Mouse (Mus musculus): ENCODE measurements around the gene Zfp799. TPM values are rescaled to one million over a fixed set of nuclear protein-coding genes. Genes with fewer than 3 reads are reported as not detected.
A peak's percentile ranks its signal among the peaks of the same experiment; 100 is the strongest.

Gene Zfp799
- polyA plus RNA-seq, 1 experiment from 2014 or later: 14.0 TPM

GRCm38 (mm10) chr17:32830418-32830782 lies 339 bp upstream of the Zfp799 start:
- no peak overlapping the region for H3K27ac ChIP-seq
- 30% methylated on average over 3 of the region's 3 CpGs for WGBS

DNA sequence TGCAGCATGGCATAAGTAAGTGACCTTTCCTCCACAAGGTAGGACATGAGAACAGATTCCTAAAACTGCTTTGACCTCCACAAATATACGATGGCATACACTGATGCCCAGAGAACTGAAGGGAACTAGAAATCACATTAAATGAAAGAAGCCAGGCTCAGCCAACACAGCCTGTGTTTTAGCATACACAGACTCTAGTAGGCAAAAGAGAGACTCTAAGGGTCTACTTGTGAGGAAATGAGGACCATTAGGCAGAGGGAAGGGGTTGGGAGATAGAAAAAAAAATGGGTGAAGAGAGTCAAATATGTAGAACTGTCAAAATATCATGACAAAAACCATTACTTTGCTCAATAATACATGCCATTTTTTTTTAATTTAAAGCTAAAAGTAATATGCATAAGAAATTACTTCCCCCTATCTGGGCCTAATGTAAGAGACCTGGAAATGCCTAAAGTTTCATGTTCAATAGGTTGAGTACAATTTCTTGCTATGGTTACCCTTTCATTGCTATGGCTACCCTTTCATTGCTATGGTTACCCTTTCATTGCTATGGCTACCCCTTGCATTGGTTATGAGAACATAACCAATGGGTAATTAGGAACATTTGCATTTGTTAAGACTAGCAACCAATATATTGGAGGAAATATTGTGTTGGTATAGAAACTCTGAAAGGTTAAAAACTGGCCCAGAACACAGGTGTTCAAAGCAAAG lies 13.8 kb downstream of the Zfp799 start:
- Histone ChIP-seq H3K27me3 (no peaks in the 10 kb centered on the region), H3K4me2 (no peak overlapping the region), H3K4me3 (no peak overlapping the region), H3K36me3 (peaks cover 44% of the 10 kb centered on the region), H3K27ac (no peak overlapping the region), H3K4me1 (no peaks in the 10 kb centered on the region), H3K9ac (no peak overlapping the region), H3K9me3 (no peaks in the 10 kb centered on the region)
- 97% methylated on average over 1 of the region's 1 CpGs for WGBS
- ATAC-seq (ENCODE audit: insufficient number of reproducible peaks, low FRiP score, low TSS enrichment, low read depth): no peak

More at GRCm38 (mm10) chr17:32830418-32830782, 339 bp upstream of the Zfp799 start:
- Histone ChIP-seq H3K27me3 (no peaks in the 10 kb centered on the region), H3K36me3 (peaks cover 12% of the 10 kb centered on the region), H3K4me3 (peak overlapping the region; percentile 82), H3K4me2 (peak overlapping the region; percentile 55), H3K9me3 (no peaks in the 10 kb centered on the region), H3K9ac (no peak overlapping the region), H3K4me1 (peaks cover 4% of the 10 kb centered on the region; the same call in 1 of the 2 replicates)
- no peak for ATAC-seq (ENCODE audit: insufficient number of reproducible peaks, low FRiP score, low TSS enrichment, low read depth)

DNA sequence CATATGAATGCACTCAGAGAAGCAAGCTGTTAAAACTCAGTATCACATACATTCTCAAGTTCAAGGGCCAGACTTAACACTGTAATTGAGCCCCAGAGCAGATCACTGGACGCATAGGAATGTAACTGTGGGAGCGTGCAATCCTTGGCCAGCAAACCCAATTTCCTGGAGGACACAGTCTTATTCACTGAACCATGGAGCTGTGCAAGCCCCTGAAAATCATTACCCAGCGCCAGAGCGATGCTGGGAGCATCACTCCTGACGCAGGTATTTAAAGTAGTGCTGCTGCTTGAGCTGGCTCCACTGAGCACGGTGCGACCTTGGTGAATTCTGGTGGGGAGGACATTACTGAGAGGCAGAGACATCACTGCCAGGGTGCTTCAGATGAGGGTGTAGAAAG lies 15.9 kb downstream of the Zfp799 start:
- H3K9ac ChIP-seq: no peak overlapping the region
- WGBS: 81% methylated on average over 7 of the region's 7 CpGs
- no peak for ATAC-seq (ENCODE audit: insufficient number of reproducible peaks, low FRiP score, low TSS enrichment, low read depth)
- H3K4me3 ChIP-seq: no peak overlapping the region
- no peaks in the 10 kb centered on the region for H3K27me3 ChIP-seq
- peaks cover 26% of the 10 kb centered on the region for H3K36me3 ChIP-seq
- 0 out of 2 replicates have a peak, but pooled peaks cover 4% of the 10 kb centered on the region for H3K4me1 ChIP-seq
- H3K9me3 ChIP-seq: no peaks in the 10 kb centered on the region
- no peak overlapping the region for H3K4me2 ChIP-seq
- no peak overlapping the region for H3K27ac ChIP-seq

DNA sequence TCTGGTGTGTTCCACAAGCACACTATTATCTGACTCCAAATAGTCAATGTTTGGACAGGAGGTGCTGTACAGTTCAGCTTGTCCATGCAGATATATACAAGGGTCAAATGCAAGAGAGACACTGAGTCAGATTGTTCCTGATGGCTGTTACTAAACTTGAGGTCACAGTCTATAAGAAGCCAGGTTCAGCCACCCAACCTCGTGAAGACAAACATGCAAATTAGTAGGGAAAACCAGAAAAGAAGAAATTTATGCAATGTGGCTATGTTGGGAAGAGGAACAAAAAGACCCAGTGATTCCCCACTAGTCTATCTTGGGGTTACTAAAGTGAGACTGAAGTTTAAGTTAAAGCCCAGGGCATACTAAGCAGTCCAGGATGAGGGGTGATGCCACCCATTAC lies 19.4 kb downstream of the Zfp799 start:
- Histone ChIP-seq H3K9me3 (no peaks in the 10 kb centered on the region), H3K27me3 (no peaks in the 10 kb centered on the region), H3K4me3 (no peak overlapping the region), H3K4me2 (no peak overlapping the region), H3K36me3 (0 out of 2 replicates have a peak, but pooled peaks cover 1% of the 10 kb centered on the region), H3K4me1 (peaks cover 4% of the 10 kb centered on the region; the same call in 1 of the 2 replicates), H3K27ac (no peak overlapping the region), H3K9ac (no peak overlapping the region)
- ATAC-seq (ENCODE audit: insufficient number of reproducible peaks, low FRiP score, low TSS enrichment, low read depth): no peak
- WGBS: 59% methylated on average over 1 of the region's 1 CpGs

- Histone ChIP-seq H3K9me3 (no peaks in the 10 kb centered on the region), H3K4me1 (peaks cover 4% of the 10 kb centered on the region; the same call in 1 of the 2 replicates), H3K27me3 (no peaks in the 10 kb centered on the region), H3K4me3 (peak within 1 kb of the TSS; percentile 46), H3K9ac (peak within 1 kb of the TSS; percentile 33), H3K27ac (no peak within 1 kb of the TSS), H3K36me3 (no peaks in the 10 kb centered on the region), H3K4me2 (peak within 1 kb of the TSS; percentile 56)
- 2% methylated on average over 17 of the region's 17 CpGs for WGBS
- ATAC-seq (ENCODE audit: insufficient number of reproducible peaks, low FRiP score, low TSS enrichment, low read depth): peak; percentile 83
Measured at GRCm38 (mm10) chr17:32809544-32810374, 20.3 kb downstream of the Zfp799 start, which contains the start of gene Zfp811. Gene Zfp811 (minus strand): TSS chr17:32809931.

DNA sequence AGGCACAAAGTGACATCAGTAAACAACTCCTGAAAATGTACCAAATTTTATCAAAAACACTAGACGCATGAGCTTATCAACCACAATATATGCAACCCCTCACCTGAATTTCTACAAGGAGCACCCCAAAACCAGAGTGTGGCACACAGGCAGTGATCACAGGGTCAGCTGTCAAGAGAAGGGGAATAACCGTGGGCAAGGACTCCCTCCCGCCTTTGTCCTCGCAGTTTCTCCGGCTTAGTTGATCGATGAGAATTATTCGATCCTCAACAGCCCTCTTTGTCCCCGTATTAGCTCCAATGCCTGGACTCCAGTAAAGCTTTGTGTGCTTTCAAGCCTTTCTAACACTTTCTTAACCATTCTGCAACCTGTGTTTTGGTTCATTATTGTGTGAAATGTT lies 21.1 kb downstream of the Zfp799 start:
- H3K4me2 ChIP-seq: peak overlapping the region; percentile 56
- no peaks in the 10 kb centered on the region for H3K27me3 ChIP-seq
- H3K9me3 ChIP-seq: no peaks in the 10 kb centered on the region
- whole genome bisulfite sequencing: 12% methylated on average over 8 of the region's 8 CpGs
- no peaks in the 10 kb centered on the region for H3K36me3 ChIP-seq
- H3K4me1 ChIP-seq: peaks cover 4% of the 10 kb centered on the region; the same call in 1 of the 2 replicates
- no peak overlapping the region for H3K27ac ChIP-seq
- H3K4me3 ChIP-seq: peak overlapping the region; percentile 46
- no peak overlapping the region for H3K9ac ChIP-seq
- ATAC-seq (ENCODE audit: insufficient number of reproducible peaks, low FRiP score, low TSS enrichment, low read depth): no peak

DNA sequence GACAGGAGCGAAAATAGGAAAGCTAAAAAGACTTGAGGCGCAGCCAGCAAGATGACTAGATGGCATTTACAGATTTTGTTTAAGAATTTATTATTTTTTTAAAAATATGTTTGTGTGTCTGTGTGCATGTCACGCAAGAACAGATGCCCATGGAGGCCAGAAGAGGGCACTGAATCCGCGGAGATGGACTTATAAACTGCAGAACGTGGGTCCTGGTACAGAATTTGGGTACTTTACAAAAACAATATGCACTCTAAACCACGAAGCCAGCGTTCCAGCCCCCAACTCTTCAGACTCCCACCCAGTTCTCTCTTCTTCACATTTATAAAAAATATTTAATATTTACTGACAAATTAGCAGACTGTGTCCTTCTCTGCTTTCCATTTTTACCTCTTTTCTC lies 40.8 kb downstream of the Zfp799 start:
- Histone ChIP-seq H3K4me2 (no peak overlapping the region; the same call in 1 of the 2 replicates), H3K9ac (no peak overlapping the region)
- WGBS: 79% methylated on average over 8 of the region's 8 CpGs

DNA sequence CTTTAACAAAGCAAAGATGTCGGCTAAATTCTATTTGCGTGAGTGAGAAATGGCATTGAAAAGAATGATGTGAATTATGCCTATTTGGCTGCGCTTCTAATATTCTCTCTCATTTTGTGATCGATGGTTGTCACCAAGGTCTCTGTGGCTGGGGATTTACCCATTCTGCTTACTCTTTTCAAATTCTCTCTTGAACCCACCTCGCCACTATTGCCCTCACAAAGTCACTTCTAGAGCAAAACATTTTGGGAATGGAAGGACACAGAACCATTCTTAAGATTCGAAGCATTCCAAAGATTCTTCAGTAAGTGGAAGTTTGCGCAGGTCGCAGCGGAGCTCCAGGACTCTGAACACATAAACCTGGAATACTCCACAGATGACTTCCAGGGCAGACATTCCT lies 41.5 kb downstream of the Zfp799 start:
- no peak for ATAC-seq (ENCODE audit: insufficient number of reproducible peaks, low FRiP score, low TSS enrichment, low read depth)
- WGBS: 7% methylated on average over 9 of the region's 9 CpGs
- H3K9me3 ChIP-seq: no peaks in the 10 kb centered on the region
- peak overlapping the region; percentile 74 for H3K4me3 ChIP-seq
- H3K4me1 ChIP-seq: peaks cover 20% of the 10 kb centered on the region
- H3K36me3 ChIP-seq: peaks cover 22% of the 10 kb centered on the region; the same call in 1 of the 2 replicates
- H3K4me2 ChIP-seq: peak overlapping the region; percentile 52
- no peaks in the 10 kb centered on the region for H3K27me3 ChIP-seq
- peak overlapping the region; percentile 91 for H3K27ac ChIP-seq
- 0 out of 2 replicates have a peak overlapping the region, but pooled peaks have one; percentile 34 for H3K9ac ChIP-seq

More for the DNA sequence above, 40.8 kb downstream of the Zfp799 start:
- ATAC-seq (ENCODE audit: insufficient number of reproducible peaks, low FRiP score, low TSS enrichment, low read depth): no peak
- Histone ChIP-seq H3K27ac (no peak overlapping the region), H3K9me3 (no peaks in the 10 kb centered on the region), H3K4me3 (0 out of 2 replicates have a peak overlapping the region, but pooled peaks have one; percentile 74), H3K27me3 (no peaks in the 10 kb centered on the region), H3K4me1 (peaks cover 20% of the 10 kb centered on the region), H3K36me3 (peaks cover 16% of the 10 kb centered on the region; the same call in 1 of the 2 replicates)

GRCm38 (mm10) chr17:32788094-32788559 lies 41.9 kb downstream of the Zfp799 start, which contains the start of gene Zfp871:
Gene Zfp871 (minus strand): TSS chr17:32788287.
- peak within 1 kb of the TSS; percentile 56 for H3K4me2 ChIP-seq
- H3K4me1 ChIP-seq: peaks cover 20% of the 10 kb centered on the region
- peak within 1 kb of the TSS; percentile 84 for H3K9ac ChIP-seq
- under 1% methylated on average over 22 of the region's 22 CpGs for WGBS
- peak within 1 kb of the TSS; percentile 74 for H3K4me3 ChIP-seq
- H3K27ac ChIP-seq: peak within 1 kb of the TSS; percentile 91
- peak; percentile 95 for ATAC-seq (ENCODE audit: insufficient number of reproducible peaks, low FRiP score, low TSS enrichment, low read depth)
- H3K9me3 ChIP-seq: no peaks in the 10 kb centered on the region
- no peaks in the 10 kb centered on the region for H3K27me3 ChIP-seq
- peaks cover 27% of the 10 kb centered on the region; the same call in 1 of the 2 replicates for H3K36me3 ChIP-seq

DNA sequence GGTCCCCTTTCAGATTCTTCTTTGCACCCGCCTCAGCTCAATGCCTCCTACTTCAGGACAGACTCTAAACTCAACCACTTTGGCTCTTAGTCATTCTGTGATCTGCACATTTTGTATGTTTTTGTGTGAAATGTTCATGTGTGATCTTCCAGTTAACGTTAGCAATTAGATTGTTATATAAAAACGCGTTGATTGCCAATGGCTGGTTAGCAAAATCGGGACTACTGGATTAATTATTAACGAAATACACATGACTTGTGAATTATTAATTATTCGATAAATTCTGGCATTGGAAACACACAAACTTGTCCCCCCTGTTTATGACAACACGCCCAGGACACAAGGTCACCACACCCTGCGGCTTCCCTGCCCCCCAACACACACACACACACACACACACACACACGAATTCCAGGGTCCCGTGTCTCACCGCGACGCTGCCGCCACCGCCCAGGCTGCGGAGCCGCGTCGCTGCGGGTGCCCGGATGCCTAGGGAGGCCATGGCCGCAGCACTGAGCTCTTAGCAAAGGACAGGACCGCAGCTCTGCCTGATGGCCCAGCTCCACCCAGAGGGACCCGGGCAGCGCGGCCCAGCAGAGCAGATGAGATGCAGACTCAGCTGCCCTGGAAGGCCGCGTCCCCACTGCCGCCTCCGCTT lies 42.5 kb downstream of the Zfp799 start:
- Histone ChIP-seq H3K4me1 (peaks cover 20% of the 10 kb centered on the region), H3K4me3 (peak overlapping the region; percentile 74), H3K9ac (peak overlapping the region; percentile 84), H3K27me3 (no peaks in the 10 kb centered on the region), H3K9me3 (no peaks in the 10 kb centered on the region), H3K27ac (peak overlapping the region; percentile 91), H3K4me2 (peak overlapping the region; percentile 56), H3K36me3 (peaks cover 31% of the 10 kb centered on the region; the same call in 1 of the 2 replicates)
- WGBS: 2% methylated on average over 31 of the region's 31 CpGs
- ATAC-seq (ENCODE audit: insufficient number of reproducible peaks, low FRiP score, low TSS enrichment, low read depth): peak; percentile 81; the same call in 1 of the 2 replicates

GRCm38 (mm10) chr17:32786944-32787343 lies 43.1 kb downstream of the Zfp799 start:
- Histone ChIP-seq H3K9me3 (no peaks in the 10 kb centered on the region), H3K27ac (no peak overlapping the region), H3K27me3 (no peaks in the 10 kb centered on the region), H3K9ac (no peak overlapping the region; the same call in 1 of the 2 replicates), H3K4me3 (peak overlapping the region; percentile 74), H3K36me3 (peaks cover 31% of the 10 kb centered on the region; the same call in 1 of the 2 replicates), H3K4me2 (peak overlapping the region; percentile 56), H3K4me1 (peaks cover 20% of the 10 kb centered on the region)
- ATAC-seq (ENCODE audit: insufficient number of reproducible peaks, low FRiP score, low TSS enrichment, low read depth): no peak
- WGBS: 70% methylated on average over 6 of the region's 6 CpGs
